In genomic region chr11:88449180-88449579, GRCm38 (mm10) we compare ENCODE assay signal across 25 mouse cellular contexts.
DNase-seq lines count a peak whose midpoint lies in the region; ATAC-seq and TF ChIP-seq lines count a peak whose summit lies in the region.
"Had no signal": no experiment of that assay in that cellular context is flagged by ENCODE, and none has a peak within 500 bp of the region (broad histone marks: within the 10 kb centered on the region; RNA-seq: fewer than 3 reads in every experiment).

No protein-coding gene starts in this region.

- no peak for TF ChIP-seq CTCF in heart, adult 2 months (IDR thresholded peaks at IDR 0.05)
- peak; percentile 26 for TF ChIP-seq CTCF in stomach, postnatal 0 days (IDR thresholded peaks at IDR 0.05; ENCODE audit: low read depth)

- no peak overlapping the region for H3K9ac ChIP-seq in heart, adult 2 months (ENCODE audit: low read depth, low read length)
- H3K9ac ChIP-seq in heart, embryonic 16.5 days (ENCODE audit: low read length), result no peak overlapping the region
- H3K9ac ChIP-seq in kidney, embryonic 16.5 days (replicated peaks; ENCODE audit: low read length), result no peak overlapping the region
- no peak overlapping the region for H3K9ac ChIP-seq in stomach, postnatal 0 days (ENCODE audit: low read length)
- H3K9ac ChIP-seq: embryonic facial prominence, embryonic 15.5 days; liver, embryonic 15.5 days had no signal

- no peak for TF ChIP-seq POLR2A in heart, adult 2 months (IDR thresholded peaks at IDR 0.05; ENCODE audit: insufficient read depth, low read depth, low read length)

- H3K27me3 ChIP-seq in heart, embryonic 10.5 days (ENCODE audit: insufficient read depth, poor library complexity, severe bottlenecking), result no peaks in the 10 kb centered on the region
- no peaks in the 10 kb centered on the region for H3K27me3 ChIP-seq in heart, adult 2 months (ENCODE audit: control insufficient read depth, insufficient read depth, low read length)
- no peaks in the 10 kb centered on the region for H3K27me3 ChIP-seq in heart, embryonic 16.5 days (ENCODE audit: control insufficient read depth, insufficient read depth, low read length)
- no peaks in the 10 kb centered on the region for H3K27me3 ChIP-seq in kidney, embryonic 16.5 days (ENCODE audit: insufficient read depth, low read length)
- H3K27me3 ChIP-seq in stomach, postnatal 0 days (ENCODE audit: control insufficient read depth, insufficient read depth, low read length), result no peaks in the 10 kb centered on the region
- H3K27me3 ChIP-seq: embryonic facial prominence, embryonic 15.5 days; liver, embryonic 15.5 days had no signal

- peaks cover 79% of the 10 kb centered on the region for H3K4me1 ChIP-seq in heart, embryonic 10.5 days
- peaks cover 4% of the 10 kb centered on the region; the same call in 1 of the 2 replicates for H3K4me1 ChIP-seq in heart, adult 2 months (ENCODE audit: control insufficient read depth, insufficient read depth, low read length)
- peaks cover 40% of the 10 kb centered on the region for H3K4me1 ChIP-seq in heart, embryonic 16.5 days (ENCODE audit: control insufficient read depth, insufficient read depth, low read length)
- peaks cover 37% of the 10 kb centered on the region for H3K4me1 ChIP-seq in kidney, embryonic 16.5 days (ENCODE audit: insufficient read depth, low read length)
- no peaks in the 10 kb centered on the region for H3K4me1 ChIP-seq in stomach, postnatal 0 days (replicated peaks; ENCODE audit: control insufficient read depth, insufficient read depth)
- H3K4me1 ChIP-seq: liver, embryonic 15.5 days had no signal

- peak; percentile 26; the same call in 1 of the 2 replicates for ATAC-seq in heart, embryonic 16.5 days (replicated peaks; ENCODE audit: extremely low read depth, insufficient read depth, low FRiP score)
- no peak for ATAC-seq in kidney, embryonic 16.5 days (ENCODE audit: low FRiP score, low TSS enrichment)
- peak; percentile 46; the same call in 1 of the 2 replicates for ATAC-seq in stomach, postnatal 0 days (ENCODE audit: low FRiP score, low TSS enrichment)
- ATAC-seq: CD4-positive, CD25-positive, alpha-beta regulatory T cell, adult 4 months; forebrain, embryonic 14.5 days; inflammation-experienced regulatory T-cells, adult 6 months had no signal

- H3K4me2 ChIP-seq in heart, embryonic 16.5 days (ENCODE audit: low read depth, low read length), result no peak overlapping the region
- no peak overlapping the region for H3K4me2 ChIP-seq in kidney, embryonic 16.5 days (replicated peaks; ENCODE audit: low read depth, low read length)
- H3K4me2 ChIP-seq in stomach, postnatal 0 days (replicated peaks; ENCODE audit: low read depth), result no peak overlapping the region
- H3K4me2 ChIP-seq: embryonic facial prominence, embryonic 15.5 days; liver, embryonic 15.5 days had no signal

- H3K79me2 ChIP-seq in heart, adult 2 months (replicated peaks; ENCODE audit: control insufficient read depth, insufficient read depth, low read length), result no peaks in the 10 kb centered on the region

- intact Hi-C loops in heart, adult 2 months (cut with DNase I), result no loop called here

- no peak for DNase-seq in heart, embryonic 10.5 days (ENCODE audit: low spot score)
- DNase-seq in heart, adult 2 months, result no peak
- DNase-seq in heart, adult 8-10 months (ENCODE audit: low spot score), result no peak
- DNase-seq in kidney, adult 11 months, result no peak
- DNase-seq in stomach, postnatal 0 days (ENCODE audit: low spot score), result no peak
- DNase-seq in spleen, postnatal 4 days (ENCODE audit: low spot score in 2 of 2), result no peak
- DNase-seq: adrenal gland, adult 2 months; cerebellum, adult 11 months; cerebellum, adult 9-11 months; gastrocnemius, postnatal 10 days; heart, adult 18-20 months; kidney, adult 2 months; kidney, postnatal 14 days; liver had no signal

- H3K9me3 ChIP-seq in heart, embryonic 10.5 days, result no peaks in the 10 kb centered on the region
- no peaks in the 10 kb centered on the region for H3K9me3 ChIP-seq in heart, embryonic 16.5 days (replicated peaks; ENCODE audit: control insufficient read depth, low read length)
- H3K9me3 ChIP-seq in kidney, embryonic 16.5 days (ENCODE audit: low read length), result no peaks in the 10 kb centered on the region
- no peaks in the 10 kb centered on the region for H3K9me3 ChIP-seq in stomach, postnatal 0 days (ENCODE audit: control insufficient read depth, low read length)
- H3K9me3 ChIP-seq: embryonic facial prominence, embryonic 15.5 days; limb, embryonic 10.5 days; liver, embryonic 15.5 days; midbrain, embryonic 10.5 days had no signal

- no peak for TF ChIP-seq EP300 in heart, adult 2 months (IDR thresholded peaks at IDR 0.05; ENCODE audit: insufficient read depth, low read depth, low read length)
- no peak for TF ChIP-seq EP300 in stomach, postnatal 0 days (optimal IDR thresholded peaks at IDR 0.05)

- peak overlapping the region; percentile 79 for H3K27ac ChIP-seq in heart, embryonic 10.5 days
- no peak overlapping the region for H3K27ac ChIP-seq in heart, adult 2 months
- H3K27ac ChIP-seq in heart, embryonic 16.5 days (ENCODE audit: low read length), result peak overlapping the region; percentile 78
- peak overlapping the region; percentile 25; the same call in 1 of the 2 replicates for H3K27ac ChIP-seq in kidney, embryonic 16.5 days (ENCODE audit: low read length)
- 0 out of 2 replicates have a peak overlapping the region, but pooled peaks have one; percentile 30 for H3K27ac ChIP-seq in stomach, postnatal 0 days (replicated peaks)
- H3K27ac ChIP-seq: embryonic facial prominence, embryonic 15.5 days; layer of hippocampus, adult 2 months; limb, embryonic 10.5 days; liver, embryonic 15.5 days; macrophage; midbrain, embryonic 10.5 days had no signal

- H3K36me3 ChIP-seq in heart, embryonic 10.5 days, result peaks cover 15% of the 10 kb centered on the region
- no peaks in the 10 kb centered on the region for H3K36me3 ChIP-seq in heart, adult 2 months (ENCODE audit: control insufficient read depth, insufficient read depth, low read length)
- no peaks in the 10 kb centered on the region for H3K36me3 ChIP-seq in heart, embryonic 16.5 days (ENCODE audit: control insufficient read depth, insufficient read depth)
- H3K36me3 ChIP-seq in kidney, embryonic 16.5 days (ENCODE audit: insufficient read depth, low read length), result peaks cover 5% of the 10 kb centered on the region
- no peaks in the 10 kb centered on the region for H3K36me3 ChIP-seq in stomach, postnatal 0 days (ENCODE audit: control insufficient read depth, insufficient read depth, low read length)
- H3K36me3 ChIP-seq: embryonic facial prominence, embryonic 15.5 days had no signal

- 68% methylated on average over 6 of the region's 6 CpGs for WGBS in heart, embryonic 10.5 days
- 79% methylated on average over 6 of the region's 6 CpGs for WGBS in heart, adult 2 months
- 72% methylated on average over 6 of the region's 6 CpGs for WGBS in heart, embryonic 16.5 days
- WGBS in kidney, embryonic 16.5 days, result 85% methylated on average over 6 of the region's 6 CpGs
- WGBS in stomach, postnatal 0 days, result 86% methylated on average over 6 of the region's 6 CpGs

- no peak overlapping the region for H3K4me3 ChIP-seq in heart, embryonic 10.5 days
- H3K4me3 ChIP-seq in heart, adult 2 months, result no peak overlapping the region
- no peak overlapping the region for H3K4me3 ChIP-seq in heart, embryonic 16.5 days (ENCODE audit: low read length)
- H3K4me3 ChIP-seq in kidney, embryonic 16.5 days (ENCODE audit: low read length), result no peak overlapping the region
- H3K4me3 ChIP-seq in stomach, postnatal 0 days (ENCODE audit: low read depth, low read length), result no peak overlapping the region
- H3K4me3 ChIP-seq: embryonic facial prominence, embryonic 15.5 days; layer of hippocampus, adult 2 months; limb, embryonic 10.5 days; liver, embryonic 15.5 days; midbrain, embryonic 10.5 days had no signal
